Mouse (Mus musculus): ENCODE measurements at regions not wholly inside any gene's neighbourhood (a gene's known extent, or its start where the extent isn't known, plus 50 kb on each side); places are given as distances from the start of the nearest gene placed in this dataset.

DNA sequence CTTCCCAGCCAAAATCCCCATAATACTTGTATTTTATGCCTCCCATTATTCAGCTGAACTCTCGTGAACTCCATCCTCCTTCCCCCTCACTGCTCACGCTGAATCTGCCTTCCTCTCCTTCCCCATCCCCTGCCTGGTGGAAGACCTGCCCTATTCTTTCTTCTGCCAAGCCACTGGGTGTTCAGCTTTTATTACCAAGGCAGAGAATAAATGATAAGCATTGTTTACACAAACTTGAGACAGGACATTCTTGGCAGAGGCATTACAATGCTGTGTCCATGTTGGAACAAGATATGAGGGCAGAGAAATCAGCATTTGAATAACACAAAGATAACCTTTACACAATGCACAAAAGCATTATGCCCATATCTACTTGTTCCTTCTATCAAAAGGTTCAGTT, 80.2 kb downstream of the Dhrs2 start:
- no peak overlapping the region for H3K27ac ChIP-seq
- no peak overlapping the region for H3K4me3 ChIP-seq
- ATAC-seq: no peak
- no peaks in the 10 kb centered on the region for H3K36me3 ChIP-seq (ENCODE audit: poor library complexity, severe bottlenecking)
- WGBS: 26% methylated on average over 2 of the region's 2 CpGs
- H3K4me2 ChIP-seq: no peak overlapping the region
- no peaks in the 10 kb centered on the region for H3K9me3 ChIP-seq (replicated peaks)
- no peaks in the 10 kb centered on the region for H3K27me3 ChIP-seq
- no peak overlapping the region for H3K9ac ChIP-seq
- H3K4me1 ChIP-seq: no peaks in the 10 kb centered on the region

DNA sequence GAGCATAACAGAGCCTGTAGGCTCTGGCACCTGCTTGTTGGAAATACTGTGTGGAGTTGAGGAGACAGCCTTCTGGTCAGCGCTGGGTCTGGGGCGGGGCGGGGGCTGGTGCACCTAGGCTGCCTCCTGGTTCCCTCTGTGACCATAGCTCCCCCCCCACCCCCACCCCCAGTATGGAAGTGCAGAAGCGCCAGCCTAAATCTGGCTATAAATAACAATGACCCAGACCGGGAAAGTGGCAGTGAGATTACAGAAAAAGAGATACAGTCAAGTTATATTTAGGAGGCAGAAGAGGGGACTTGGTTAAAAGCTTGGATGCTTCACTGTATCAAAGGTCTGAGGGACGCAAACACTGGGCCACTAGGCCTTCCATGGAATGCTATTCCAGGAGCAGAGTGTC, 91.8 kb downstream of the Dhrs2 start:
- Histone ChIP-seq H3K36me3 (ENCODE audit: poor library complexity, severe bottlenecking) (no peaks in the 10 kb centered on the region), H3K4me1 (no peaks in the 10 kb centered on the region), H3K27ac (no peak overlapping the region), H3K9me3 (replicated peaks) (no peaks in the 10 kb centered on the region), H3K27me3 (no peaks in the 10 kb centered on the region), H3K4me3 (no peak overlapping the region), H3K4me2 (no peak overlapping the region), H3K9ac (no peak overlapping the region)
- WGBS: 82% methylated on average over 6 of the region's 6 CpGs
- no peak for ATAC-seq

DNA sequence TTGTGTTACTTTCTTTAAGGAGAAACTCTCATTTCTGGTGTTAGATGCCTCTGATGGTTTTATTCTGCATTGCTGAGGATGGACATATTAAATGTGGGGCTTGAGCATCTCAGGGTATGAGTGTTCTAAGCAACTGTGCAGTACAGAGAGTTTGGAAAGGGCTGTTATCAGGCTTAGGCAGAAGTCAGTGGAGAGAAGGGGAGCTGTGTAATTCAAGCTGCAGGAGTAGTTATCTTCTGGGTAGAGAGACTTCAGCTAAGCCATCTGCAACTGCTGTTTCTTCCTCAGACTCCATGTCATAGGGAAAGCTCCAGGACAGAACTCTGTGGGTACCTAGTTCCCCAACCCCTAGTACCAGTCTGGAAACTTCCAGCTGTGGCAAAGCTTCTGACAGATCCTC, 102.1 kb downstream of the Dhrs2 start:
- ATAC-seq: no peak
- Histone ChIP-seq H3K4me3 (no peak overlapping the region), H3K27me3 (no peaks in the 10 kb centered on the region), H3K9ac (no peak overlapping the region), H3K4me1 (no peaks in the 10 kb centered on the region), H3K27ac (no peak overlapping the region), H3K36me3 (ENCODE audit: poor library complexity, severe bottlenecking) (no peaks in the 10 kb centered on the region), H3K9me3 (replicated peaks) (no peaks in the 10 kb centered on the region), H3K4me2 (no peak overlapping the region)

DNA sequence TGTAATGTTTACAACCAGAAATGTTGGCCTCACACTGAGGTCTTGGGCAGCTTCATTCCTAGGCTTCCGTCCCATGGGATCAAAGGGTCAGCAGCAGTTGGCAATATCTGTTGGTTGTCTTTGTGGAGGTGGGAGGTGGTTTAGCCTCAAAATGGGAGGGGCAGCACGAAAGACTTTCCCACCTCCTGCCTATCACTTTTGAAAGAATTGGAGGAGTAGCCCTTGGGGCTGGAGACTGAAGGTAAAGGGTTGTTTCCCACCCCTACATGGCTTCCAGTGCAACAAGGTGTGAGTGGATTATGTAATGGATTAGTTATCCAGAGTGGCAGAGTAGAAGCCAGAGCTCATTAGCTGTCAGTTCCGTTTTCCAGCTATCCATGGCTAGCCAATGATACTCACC, 102.5 kb downstream of the Dhrs2 start:
- Histone ChIP-seq H3K9me3 (replicated peaks) (no peaks in the 10 kb centered on the region), H3K27me3 (no peaks in the 10 kb centered on the region), H3K9ac (no peak overlapping the region), H3K4me2 (no peak overlapping the region), H3K4me1 (no peaks in the 10 kb centered on the region), H3K36me3 (ENCODE audit: poor library complexity, severe bottlenecking) (no peaks in the 10 kb centered on the region), H3K4me3 (no peak overlapping the region), H3K27ac (no peak overlapping the region)
- WGBS: 71% methylated on average over 3 of the region's 3 CpGs
- no peak for ATAC-seq

DNA sequence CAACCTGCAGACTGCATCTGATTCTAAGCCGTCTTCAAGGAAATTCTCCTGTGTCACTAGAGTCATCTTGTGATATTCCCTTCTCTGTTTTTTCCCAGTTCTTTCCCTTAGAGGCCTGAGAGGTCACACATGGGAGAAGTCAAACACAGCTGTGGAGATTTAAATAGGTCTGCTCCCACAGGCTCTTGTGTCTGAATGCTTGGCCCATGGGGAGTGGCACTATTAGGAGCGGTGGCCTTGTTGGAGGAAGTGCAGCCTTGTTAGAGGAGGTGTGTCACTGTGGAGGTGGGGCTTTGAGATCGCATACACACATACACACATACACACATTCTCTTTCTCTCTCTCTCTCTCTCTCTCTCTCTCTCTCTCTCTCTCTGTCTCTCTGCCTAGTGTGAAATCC, 112.0 kb downstream of the Dhrs2 start:
- no peak overlapping the region for H3K4me3 ChIP-seq
- no peaks in the 10 kb centered on the region for H3K36me3 ChIP-seq (ENCODE audit: poor library complexity, severe bottlenecking)
- no peak overlapping the region for H3K9ac ChIP-seq
- no peak overlapping the region for H3K27ac ChIP-seq
- no peaks in the 10 kb centered on the region for H3K27me3 ChIP-seq
- no peaks in the 10 kb centered on the region for H3K9me3 ChIP-seq (replicated peaks)
- H3K4me2 ChIP-seq: no peak overlapping the region
- peaks cover 24% of the 10 kb centered on the region for H3K4me1 ChIP-seq
- no peak for ATAC-seq
- WGBS: 71% methylated on average over 3 of the region's 3 CpGs

DNA sequence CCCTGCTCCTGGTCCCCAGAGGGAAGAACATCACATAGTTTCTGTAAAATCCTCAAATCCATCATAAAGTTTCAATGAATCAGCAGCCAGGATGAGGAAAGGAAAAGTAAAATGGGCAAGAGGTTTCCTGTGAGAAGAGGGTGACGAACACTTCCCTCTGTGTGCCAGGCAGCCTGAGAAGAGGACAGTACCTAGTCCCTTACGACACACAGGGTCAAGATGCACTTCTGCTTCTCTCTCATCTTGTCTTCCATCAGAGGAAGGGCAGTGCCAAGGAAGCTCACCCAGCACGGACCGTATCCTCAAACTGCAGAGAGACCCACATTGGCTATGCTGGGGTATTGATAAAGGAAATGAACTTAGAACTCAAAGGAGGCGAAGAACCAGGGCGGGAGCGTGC, 112.5 kb downstream of the Dhrs2 start:
- no peak for ATAC-seq
- Histone ChIP-seq H3K4me3 (no peak overlapping the region), H3K27ac (no peak overlapping the region), H3K4me2 (no peak overlapping the region), H3K27me3 (no peaks in the 10 kb centered on the region), H3K36me3 (ENCODE audit: poor library complexity, severe bottlenecking) (no peaks in the 10 kb centered on the region), H3K9ac (no peak overlapping the region), H3K4me1 (peaks cover 29% of the 10 kb centered on the region), H3K9me3 (replicated peaks) (no peaks in the 10 kb centered on the region)
- WGBS: 92% methylated on average over 7 of the region's 7 CpGs

DNA sequence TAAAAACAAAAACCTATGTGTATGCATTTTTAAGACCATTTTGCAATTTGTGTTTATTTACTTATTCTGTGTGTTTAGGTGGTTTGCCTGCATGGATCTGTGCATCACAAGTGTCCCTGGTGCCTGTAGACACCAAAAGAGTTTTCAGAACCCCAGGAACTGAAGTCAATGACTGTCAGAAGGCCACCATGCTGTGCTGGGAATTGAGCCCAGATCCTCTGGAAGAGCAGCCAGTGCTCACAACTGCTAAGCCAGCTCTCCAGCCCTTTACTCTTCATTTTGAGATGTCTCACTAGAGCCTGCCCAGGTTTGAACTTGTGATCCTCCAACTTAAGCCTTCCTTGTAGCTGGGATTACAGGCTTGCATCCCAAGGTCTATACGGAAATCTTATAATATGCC, 113.8 kb downstream of the Dhrs2 start:
- no peak overlapping the region; the same call in 1 of the 2 replicates for H3K27ac ChIP-seq
- no peaks in the 10 kb centered on the region for H3K27me3 ChIP-seq
- 73% methylated on average over 1 of the region's 1 CpGs for WGBS
- H3K9me3 ChIP-seq (replicated peaks): no peaks in the 10 kb centered on the region
- H3K4me3 ChIP-seq: no peak overlapping the region
- H3K4me1 ChIP-seq: peaks cover 31% of the 10 kb centered on the region
- H3K9ac ChIP-seq: no peak overlapping the region
- H3K36me3 ChIP-seq (ENCODE audit: poor library complexity, severe bottlenecking): no peaks in the 10 kb centered on the region
- H3K4me2 ChIP-seq: no peak overlapping the region
- ATAC-seq: no peak

DNA sequence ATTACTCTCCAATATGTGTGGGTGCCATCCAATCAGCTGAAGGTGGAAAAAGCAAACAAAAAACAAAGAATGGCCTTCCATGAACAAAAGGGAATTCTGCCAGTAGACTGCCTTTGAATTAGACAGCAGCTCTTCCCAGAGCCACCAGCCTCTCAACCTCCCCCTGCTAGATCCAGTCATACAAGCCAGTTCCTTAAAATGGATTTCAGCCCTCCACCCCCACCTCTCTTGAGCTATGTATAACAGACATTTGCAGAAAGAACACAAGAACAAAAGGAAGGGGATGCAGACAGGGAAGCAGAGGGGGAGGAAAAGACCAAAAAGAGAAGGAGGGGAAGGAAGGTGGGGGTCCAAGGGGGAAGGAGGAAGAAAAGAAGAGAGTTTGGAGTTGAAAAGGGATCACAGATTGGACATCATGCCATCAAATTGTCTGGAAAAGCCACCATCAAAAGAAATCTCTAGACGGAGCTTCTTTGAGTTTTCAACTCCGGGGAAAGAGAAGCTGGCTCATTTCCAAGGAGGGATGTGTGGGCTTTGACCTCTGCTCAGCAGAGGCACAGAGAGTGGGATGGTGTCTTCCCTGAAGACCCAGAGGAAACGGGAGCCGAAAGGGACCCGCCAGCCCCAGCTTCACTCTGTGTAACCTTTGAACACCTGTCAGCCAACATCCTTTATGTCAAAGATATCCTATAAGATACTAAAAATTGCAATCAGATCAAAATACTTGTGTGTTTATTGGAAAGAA, 114.8 kb downstream of the Dhrs2 start:
- H3K36me3 ChIP-seq (ENCODE audit: poor library complexity, severe bottlenecking): no peaks in the 10 kb centered on the region
- H3K27me3 ChIP-seq: no peaks in the 10 kb centered on the region
- H3K9ac ChIP-seq: no peak overlapping the region
- peaks cover 31% of the 10 kb centered on the region for H3K4me1 ChIP-seq
- no peak overlapping the region; the same call in 1 of the 2 replicates for H3K4me2 ChIP-seq
- no peak overlapping the region for H3K4me3 ChIP-seq
- peak; percentile 48; the same call in 1 of the 2 replicates for ATAC-seq
- no peaks in the 10 kb centered on the region for H3K9me3 ChIP-seq (replicated peaks)
- H3K27ac ChIP-seq: peak overlapping the region; percentile 5; the same call in 1 of the 2 replicates
- 12% methylated on average over 5 of the region's 5 CpGs for WGBS

DNA sequence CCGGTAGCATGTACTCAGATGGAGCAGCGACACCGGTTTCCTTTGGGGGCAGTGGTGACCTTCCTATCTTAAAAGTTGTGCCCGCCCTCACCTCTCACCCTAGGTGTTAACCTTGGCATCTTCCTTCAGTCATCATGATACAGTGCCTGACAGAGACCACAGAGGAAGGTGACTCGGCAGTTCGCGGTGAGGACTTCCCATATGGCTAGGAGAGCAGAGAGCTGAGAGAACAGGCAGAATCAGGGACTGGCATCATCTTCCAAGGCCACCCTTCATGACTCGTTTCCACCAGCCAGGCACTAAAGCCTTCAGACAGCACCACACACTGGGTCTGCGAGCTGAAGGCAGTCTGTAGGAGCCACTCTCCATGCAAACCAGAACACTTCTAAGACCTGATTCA, 116.2 kb downstream of the Dhrs2 start:
- ATAC-seq: no peak
- 88% methylated on average over 9 of the region's 9 CpGs for WGBS
- H3K9ac ChIP-seq: no peak overlapping the region

DNA sequence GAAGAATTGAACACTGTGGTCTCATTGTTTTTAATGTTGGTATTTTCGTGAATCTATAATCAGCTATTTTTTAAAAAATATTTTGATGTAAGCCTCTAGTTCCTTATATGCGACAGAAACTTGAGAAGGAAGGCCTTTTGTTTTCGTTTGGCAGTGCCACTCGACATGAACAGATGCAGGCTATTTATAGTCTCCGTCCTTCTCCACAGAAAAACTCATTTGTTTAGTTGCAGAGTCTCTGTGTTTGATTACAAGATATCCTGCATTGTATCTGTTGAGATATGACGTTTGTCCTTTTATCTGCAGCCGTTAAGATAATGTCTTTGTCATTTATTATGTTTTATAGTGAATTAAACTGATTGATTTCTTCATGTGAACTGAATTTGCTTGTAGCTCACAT, 116.7 kb downstream of the Dhrs2 start:
- Histone ChIP-seq H3K9ac (no peak overlapping the region), H3K27ac (peak overlapping the region; percentile 61; the same call in 1 of the 2 replicates), H3K4me2 (no peak overlapping the region), H3K4me3 (no peak overlapping the region), H3K27me3 (no peaks in the 10 kb centered on the region), H3K36me3 (ENCODE audit: poor library complexity, severe bottlenecking) (no peaks in the 10 kb centered on the region), H3K9me3 (replicated peaks) (no peaks in the 10 kb centered on the region), H3K4me1 (peaks cover 31% of the 10 kb centered on the region)
- 33% methylated on average over 7 of the region's 7 CpGs for WGBS
- no peak; the same call in 1 of the 2 replicates for ATAC-seq

More for the DNA sequence above, 116.2 kb downstream of the Dhrs2 start:
- H3K4me1 ChIP-seq: peaks cover 31% of the 10 kb centered on the region
- H3K27ac ChIP-seq: peak overlapping the region; percentile 61; the same call in 1 of the 2 replicates
- no peaks in the 10 kb centered on the region for H3K9me3 ChIP-seq (replicated peaks)
- H3K36me3 ChIP-seq (ENCODE audit: poor library complexity, severe bottlenecking): no peaks in the 10 kb centered on the region
- no peak overlapping the region for H3K4me3 ChIP-seq
- H3K4me2 ChIP-seq: no peak overlapping the region
- H3K27me3 ChIP-seq: no peaks in the 10 kb centered on the region

DNA sequence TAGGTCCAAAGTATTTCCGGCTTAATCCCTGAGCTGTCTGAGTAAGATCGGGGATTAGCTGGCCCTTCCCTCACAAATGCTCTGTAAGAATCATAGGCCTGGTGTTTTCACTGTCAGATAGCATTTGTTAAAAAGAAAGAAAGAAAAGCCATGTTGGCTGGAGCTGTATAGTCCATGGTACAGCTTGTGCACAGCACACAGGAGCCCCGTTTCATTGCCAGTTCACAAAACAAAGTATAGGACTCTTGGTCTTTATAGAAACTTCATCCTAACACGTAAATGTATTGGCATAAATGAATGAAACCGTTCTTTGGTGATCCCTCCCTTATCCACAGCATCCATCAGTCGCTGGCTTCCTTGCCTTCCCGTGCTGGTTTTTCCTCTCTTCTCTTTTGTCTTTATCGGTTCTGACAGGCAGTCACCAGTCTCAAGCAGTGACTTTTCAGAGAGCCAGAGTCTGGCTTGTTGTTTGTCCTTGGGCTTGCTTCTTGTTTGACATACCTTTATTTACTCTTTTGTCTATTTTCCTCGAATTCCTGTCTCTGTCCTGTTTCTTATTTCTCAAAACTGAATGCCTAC, 117.3 kb downstream of the Dhrs2 start:
- Histone ChIP-seq H3K9me3 (replicated peaks) (no peaks in the 10 kb centered on the region), H3K9ac (no peak overlapping the region), H3K4me2 (no peak overlapping the region), H3K27me3 (no peaks in the 10 kb centered on the region), H3K4me1 (peaks cover 31% of the 10 kb centered on the region), H3K27ac (peak overlapping the region; percentile 27; the same call in 1 of the 2 replicates), H3K36me3 (ENCODE audit: poor library complexity, severe bottlenecking) (no peaks in the 10 kb centered on the region), H3K4me3 (no peak overlapping the region)
- ATAC-seq: no peak
- 44% methylated on average over 9 of the region's 9 CpGs for WGBS

DNA sequence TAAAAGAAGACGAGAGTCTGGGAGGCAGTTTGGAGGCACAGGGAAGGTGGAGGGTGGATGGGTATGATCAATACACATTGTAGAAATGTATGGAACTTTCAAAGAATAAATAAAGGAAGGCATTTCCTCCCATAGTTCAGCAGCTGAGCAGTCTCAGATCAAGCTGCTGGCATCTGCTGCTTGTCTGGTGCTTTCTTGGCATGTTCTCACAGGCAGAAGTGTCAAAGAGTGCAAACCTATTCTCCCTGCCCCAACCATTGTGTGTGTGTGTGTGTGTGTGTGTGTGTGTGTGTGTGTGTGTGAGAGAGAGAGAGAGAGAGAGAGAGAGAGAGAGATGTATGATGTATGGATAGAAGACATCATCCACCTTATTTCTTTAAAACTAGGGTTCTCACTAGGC, 121.5 kb downstream of the Dhrs2 start:
- H3K27me3 ChIP-seq: no peaks in the 10 kb centered on the region
- H3K4me2 ChIP-seq: no peak overlapping the region
- H3K27ac ChIP-seq: no peak overlapping the region
- no peak for ATAC-seq
- no peaks in the 10 kb centered on the region for H3K36me3 ChIP-seq (ENCODE audit: poor library complexity, severe bottlenecking)
- H3K4me1 ChIP-seq: peaks cover 9% of the 10 kb centered on the region
- no peaks in the 10 kb centered on the region for H3K9me3 ChIP-seq (replicated peaks)
- no peak overlapping the region for H3K9ac ChIP-seq
- 68% methylated on average over 1 of the region's 1 CpGs for WGBS
- no peak overlapping the region for H3K4me3 ChIP-seq

DNA sequence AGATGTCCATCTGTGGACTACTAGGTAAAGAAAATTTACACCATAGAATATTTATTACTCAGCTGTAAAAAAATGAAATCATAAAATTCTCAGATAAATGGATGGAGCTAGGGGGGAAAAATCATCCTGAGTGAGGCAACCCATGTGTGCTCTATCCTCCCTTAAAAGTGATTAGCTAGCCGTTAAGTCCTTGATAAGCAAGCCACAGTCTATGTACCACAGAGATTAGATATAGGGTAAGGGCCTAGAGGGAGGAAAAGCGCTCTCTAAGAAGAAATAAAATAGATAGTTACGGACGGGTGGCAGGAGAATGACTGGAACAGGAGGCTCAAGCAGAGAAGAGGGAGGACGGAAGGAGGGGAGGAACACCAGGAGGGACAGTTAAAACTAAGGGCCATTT, 122.1 kb downstream of the Dhrs2 start:
- peaks cover 5% of the 10 kb centered on the region for H3K4me1 ChIP-seq

More for the DNA sequence above, 122.1 kb downstream of the Dhrs2 start:
- Histone ChIP-seq H3K36me3 (ENCODE audit: poor library complexity, severe bottlenecking) (no peaks in the 10 kb centered on the region), H3K27ac (no peak overlapping the region), H3K4me2 (no peak overlapping the region), H3K9me3 (replicated peaks) (no peaks in the 10 kb centered on the region), H3K9ac (no peak overlapping the region), H3K27me3 (no peaks in the 10 kb centered on the region), H3K4me3 (no peak overlapping the region)
- 92% methylated on average over 5 of the region's 5 CpGs for WGBS
- no peak for ATAC-seq

All from forebrain, embryonic 13.5 days (tissue).